Mouse (Mus musculus) E14TG2a.4 (cell line): ENCODE results near the gene Rho.

Experiments used
- H3K27me3 ChIP-seq: 2 replicates; pipeline ENCODE4 v1.6.1; 2014; ENCODE audit warnings: low read length, control low read depth; ENCODE audit not compliant: insufficient read depth
- H3K36me3 ChIP-seq: 2 replicates; pipeline ENCODE4 v1.6.1; 2014; ENCODE audit warnings: low read length, control low read depth; ENCODE audit not compliant: insufficient read depth
- H3K4me1 ChIP-seq: replicated peaks from 2 replicates; pipeline ENCODE4 v1.6.1; 2014; ENCODE audit warnings: low read depth, low read length, control low read depth
- H3K4me3 ChIP-seq: replicated peaks from 2 replicates; pipeline ENCODE4 v1.5.1; 2014; ENCODE audit warnings: mild to moderate bottlenecking, low read length
- H3K9me3 ChIP-seq: 2 replicates; pipeline ENCODE4 v1.6.1; 2014; ENCODE audit warnings: low read length, control low read depth
- CTCF ChIP-seq: conservative IDR thresholded peaks from 2 replicates; pipeline ENCODE4 v1.5.1; 2014; ENCODE audit warnings: low read length
- NANOG ChIP-seq: IDR thresholded peaks from 2 replicates; pipeline ENCODE4 v1.6.1; 2014; ENCODE audit warnings: borderline replicate concordance, low read length, mixed read lengths
- POU5F1 ChIP-seq: IDR thresholded peaks from 2 replicates; pipeline ENCODE4 v1.6.1; 2014; ENCODE audit warnings: low read length, borderline replicate concordance

The Rho gene

GRCm38 (mm10) chr6:115938798-115939197, 7.2 kb downstream of the Rho start:
- Histone ChIP-seq H3K36me3 (no peaks in the 10 kb centered on the region), H3K9me3 (no peaks in the 10 kb centered on the region), H3K27me3 (peaks cover 14% of the 10 kb centered on the region), H3K4me1 (peaks cover 7% of the 10 kb centered on the region), H3K4me3 (no peak overlapping the region)
- no peak for TF ChIP-seq POU5F1

- Histone ChIP-seq H3K9me3 (no peaks in the 10 kb centered on the region), H3K4me1 (peaks cover 7% of the 10 kb centered on the region), H3K36me3 (no peaks in the 10 kb centered on the region), H3K4me3 (no peak overlapping the region), H3K27me3 (peaks cover 26% of the 10 kb centered on the region)
- TF ChIP-seq NANOG (no peak), POU5F1 (no peak), CTCF (no peak)
These were observed 9.1 kb downstream of the Rho start for GRCm38 (mm10) chr6:115940603-115941002.

DNA sequence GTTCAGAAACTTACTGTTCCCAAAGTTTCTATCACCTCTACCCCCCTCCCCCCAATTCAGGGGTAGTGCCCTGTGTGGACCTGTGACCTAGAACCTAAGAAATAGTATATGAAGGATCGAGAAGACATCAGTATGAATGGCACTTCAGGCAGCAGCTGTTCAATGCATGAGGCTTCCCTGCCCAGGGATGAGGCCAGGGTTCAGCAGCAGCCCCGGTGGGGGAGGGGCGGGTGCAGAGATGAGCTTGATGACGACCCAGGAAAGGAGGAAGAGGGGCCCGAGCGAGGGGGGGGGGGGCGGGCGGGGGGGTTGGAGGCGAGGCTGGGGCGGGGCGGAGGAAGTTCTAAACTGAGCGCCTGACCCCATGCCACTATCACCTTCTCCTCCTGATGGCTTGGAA, 9.6 kb downstream of the Rho start:
- Histone ChIP-seq H3K36me3 (no peaks in the 10 kb centered on the region), H3K4me1 (peaks cover 7% of the 10 kb centered on the region), H3K27me3 (peaks cover 26% of the 10 kb centered on the region), H3K4me3 (no peak overlapping the region), H3K9me3 (no peaks in the 10 kb centered on the region)
- TF ChIP-seq POU5F1 (no peak), CTCF (no peak)

DNA sequence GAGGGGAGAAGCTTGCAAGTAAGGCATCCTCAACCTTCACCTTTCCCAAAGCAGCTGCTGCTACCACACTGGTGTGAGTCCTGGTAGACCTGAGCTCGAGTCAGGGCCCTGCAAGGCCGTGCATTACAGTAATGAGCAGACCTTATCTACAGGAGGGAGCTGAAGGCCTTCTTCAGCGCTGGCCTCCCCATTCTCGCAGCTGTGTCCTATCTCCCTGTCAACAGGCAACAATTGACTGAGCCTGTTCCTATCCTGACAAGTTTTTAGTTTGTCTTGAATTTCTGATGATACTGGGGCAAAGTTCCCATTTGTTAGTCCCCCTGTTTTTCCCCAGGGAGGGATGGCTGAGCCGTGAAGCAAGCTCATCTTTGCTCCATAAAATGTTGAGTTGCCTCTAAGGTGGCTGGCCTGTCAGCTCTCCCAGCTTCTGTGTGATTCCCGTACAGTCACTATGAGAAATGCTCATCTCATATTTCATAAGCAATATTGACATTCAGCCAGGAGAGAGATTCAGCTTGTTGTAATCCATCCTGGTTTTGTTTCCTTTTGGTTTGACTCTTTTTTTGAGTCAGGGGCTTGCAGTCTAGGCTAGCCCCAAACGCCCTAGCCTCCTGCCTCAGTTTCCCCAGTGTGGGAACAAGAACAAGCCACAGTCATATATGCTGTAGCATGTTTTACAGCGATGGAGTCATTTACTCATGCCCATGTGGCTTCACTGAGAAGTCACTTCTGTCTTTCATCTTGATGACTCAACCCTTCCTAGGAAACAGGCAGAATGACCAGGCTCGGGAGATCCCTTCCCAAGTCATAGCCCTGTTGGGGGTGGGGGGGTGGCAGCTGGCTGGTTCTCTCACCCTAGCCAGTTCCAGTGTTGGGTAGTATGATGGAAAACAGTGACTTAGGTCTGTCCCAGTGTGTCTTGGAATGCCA, 12.2 kb downstream of the Rho start:
- Histone ChIP-seq H3K36me3 (no peaks in the 10 kb centered on the region), H3K4me3 (no peak overlapping the region), H3K27me3 (peaks cover 41% of the 10 kb centered on the region), H3K4me1 (peaks cover 7% of the 10 kb centered on the region), H3K9me3 (no peaks in the 10 kb centered on the region)
- no peak for TF ChIP-seq POU5F1
- TF ChIP-seq NANOG = no peak
- TF ChIP-seq CTCF = no peak

- Histone ChIP-seq H3K4me3 (no peak within 1 kb of the TSS), H3K36me3 (no peaks in the 10 kb centered on the region), H3K9me3 (no peaks in the 10 kb centered on the region), H3K27me3 (peaks cover 47% of the 10 kb centered on the region), H3K4me1 (peaks cover 7% of the 10 kb centered on the region)
- TF ChIP-seq NANOG (no peak), POU5F1 (no peak), CTCF (no peak)
These were observed 13.1 kb downstream of the Rho start, which contains the start of gene H1foo for GRCm38 (mm10) chr6:115944638-115945037. Gene H1foo, plus strand, starts transcription at chr6:115944938.

GRCm38 (mm10) chr6:115945633-115946032, 14.1 kb downstream of the Rho start:
- H3K4me1 ChIP-seq = peaks cover 7% of the 10 kb centered on the region
- H3K36me3 ChIP-seq = no peaks in the 10 kb centered on the region
- H3K9me3 ChIP-seq = no peaks in the 10 kb centered on the region
- TF ChIP-seq CTCF (no peak), POU5F1 (no peak), NANOG (no peak)
- H3K27me3 ChIP-seq = peaks cover 50% of the 10 kb centered on the region
- no peak overlapping the region for H3K4me3 ChIP-seq

DNA sequence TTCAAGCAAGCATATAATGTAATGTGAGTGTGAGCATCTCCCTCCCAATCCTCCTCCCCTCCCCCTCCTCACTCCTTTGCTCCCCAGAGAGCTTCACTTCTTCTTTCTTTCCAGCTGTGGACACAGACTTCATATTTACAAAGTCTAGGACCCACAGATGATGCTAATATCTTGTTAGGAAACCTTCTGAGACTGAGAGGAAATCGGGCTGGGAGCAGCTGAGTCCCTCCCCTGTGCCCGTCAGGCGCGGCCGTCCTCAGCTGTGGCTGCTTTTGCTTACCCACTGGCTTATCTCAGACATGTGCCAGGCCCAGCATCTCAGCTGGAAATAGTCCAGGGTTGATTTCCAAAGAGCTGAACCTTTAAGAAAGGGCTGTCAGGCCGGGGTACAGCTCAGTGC, 14.8 kb downstream of the Rho start:
- Histone ChIP-seq H3K9me3 (no peaks in the 10 kb centered on the region), H3K4me3 (no peak overlapping the region), H3K36me3 (no peaks in the 10 kb centered on the region), H3K4me1 (peaks cover 6% of the 10 kb centered on the region), H3K27me3 (peaks cover 50% of the 10 kb centered on the region)
- no peak for TF ChIP-seq NANOG
- no peak for TF ChIP-seq CTCF
- no peak for TF ChIP-seq POU5F1

DNA sequence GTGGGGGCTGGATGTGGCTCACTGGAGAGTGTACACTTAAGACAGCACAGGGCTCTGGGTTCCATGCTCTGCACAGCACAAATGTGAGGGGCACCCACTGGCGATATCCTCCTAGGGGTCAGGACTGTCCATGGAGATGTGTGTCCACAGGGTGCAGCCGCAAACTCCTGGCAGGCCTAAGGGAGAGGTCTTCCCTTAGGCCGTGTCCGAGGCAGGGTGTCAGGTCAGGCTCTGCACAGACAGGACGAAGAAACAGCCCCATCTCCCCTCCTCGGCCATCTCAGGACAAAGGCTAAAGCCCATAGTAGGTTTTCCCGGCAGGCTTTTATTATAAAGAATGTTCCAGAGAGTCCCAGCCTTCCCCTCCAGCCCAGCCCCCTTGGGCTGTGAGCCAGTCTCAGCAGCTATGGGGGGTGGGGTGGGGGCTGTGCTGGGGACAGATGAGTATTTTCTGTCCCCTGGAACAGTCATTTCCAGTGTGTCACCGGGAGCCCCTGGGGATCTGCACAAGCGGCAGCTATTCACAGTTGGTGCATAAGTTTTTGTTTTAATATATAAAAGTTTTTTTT, 23.0 kb downstream of the Rho start:
- Histone ChIP-seq H3K4me1 (peaks cover 13% of the 10 kb centered on the region), H3K36me3 (no peaks in the 10 kb centered on the region), H3K9me3 (no peaks in the 10 kb centered on the region), H3K27me3 (peaks cover 32% of the 10 kb centered on the region), H3K4me3 (no peak overlapping the region)
- TF ChIP-seq NANOG = no peak
- TF ChIP-seq POU5F1 = no peak
- TF ChIP-seq CTCF = no peak
